Mouse (Mus musculus) embryonic facial prominence, embryonic 12.5 days (tissue): ENCODE data around the gene Mrpl33. TPM values are rescaled to one million over a fixed set of nuclear protein-coding genes. Genes with fewer than 3 reads are reported as not detected.

Source experiments
- ATAC-seq: fragments of 200-750 bp; cut with Nextera tagmentation; 2 replicates; pipeline ENCODE4 v1.8.0; 2017; ENCODE audit not compliant: insufficient number of reproducible peaks, insufficient read depth, low FRiP score, low TSS enrichment
- H3K27ac ChIP-seq: fragments of 300-500 bp; sonication (generic); 2 replicates; pipeline ENCODE4 v1.5.1; 2016; ENCODE audit warnings: mild to moderate bottlenecking
- H3K27me3 ChIP-seq: fragments of 300-500 bp; sonication (generic); 2 replicates; pipeline ENCODE4 v1.6.1; 2016; ENCODE audit warnings: mild to moderate bottlenecking, moderate library complexity
- H3K36me3 ChIP-seq: fragments of 300-500 bp; sonication (generic); 2 replicates; pipeline ENCODE4 v1.6.1; 2016; ENCODE audit warnings: mild to moderate bottlenecking
- H3K4me1 ChIP-seq: fragments of 300-500 bp; sonication (generic); 2 replicates; pipeline ENCODE4 v1.6.1; 2016
- H3K4me2 ChIP-seq: fragments of 300-500 bp; sonication (generic); replicated peaks from 2 replicates; pipeline ENCODE4 v1.6.1; 2016; ENCODE audit warnings: mild to moderate bottlenecking, moderate library complexity
- H3K4me3 ChIP-seq: fragments of 300-500 bp; sonication (generic); 2 replicates; pipeline ENCODE4 v1.5.1; 2016; ENCODE audit warnings: mild to moderate bottlenecking
- H3K9ac ChIP-seq: fragments of 300-500 bp; sonication (generic); 2 replicates; pipeline ENCODE4 v1.6.1; 2016; ENCODE audit warnings: mild to moderate bottlenecking, moderate library complexity
- H3K9me3 ChIP-seq: fragments of 300-500 bp; sonication (generic); 2 replicates; pipeline ENCODE4 v1.6.1; 2016; ENCODE audit warnings: mild to moderate bottlenecking, moderate library complexity
- WGBS: fragments of 180-500 bp; shearing (Covaris S2); methylation state at CpG from one replicate; pipeline ENCODE4 v1.1.7; 2016; 5-methylcytosine and 5-hydroxymethylcytosine counted together
- polyA plus RNA-seq: library from polyadenylated mRNA; unstranded; fragments of >200 nt; fragmentation: Nextera tagmentation; extraction: Ambion mirVana; gene quantifications from 2 replicates; pipeline ENCODE4 v1.2.1, GENCODE M21; 2016

Mrpl33 gene
- polyA plus RNA-seq, 1 experiment from 2014 or later, result 230 TPM

DNA sequence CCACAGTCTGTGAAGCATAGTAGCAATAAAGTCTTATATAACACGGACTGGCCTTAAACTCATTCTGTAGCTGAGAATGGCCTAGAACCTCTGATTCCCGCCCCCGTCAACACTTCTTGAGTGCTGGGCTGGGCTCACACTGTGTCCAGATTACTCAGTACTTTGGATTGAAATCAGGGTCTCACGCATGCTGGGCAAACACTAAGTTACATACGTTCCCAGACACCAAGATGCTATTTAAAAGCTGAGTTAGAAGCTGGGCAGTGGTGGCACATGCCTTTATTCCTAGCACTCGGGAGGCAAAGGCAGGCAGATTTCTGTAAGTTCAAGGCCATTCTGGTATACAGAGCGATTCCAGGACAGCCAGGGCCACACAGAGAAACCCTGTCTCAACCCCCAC is 1.4 kb downstream of the Mrpl33 start:
- H3K9me3 ChIP-seq, result no peaks in the 10 kb centered on the region
- H3K4me1 ChIP-seq, result peaks cover 4% of the 10 kb centered on the region; the same call in 1 of the 2 replicates
- no peak for ATAC-seq
- no peaks in the 10 kb centered on the region for H3K27me3 ChIP-seq
- H3K4me3 ChIP-seq, result no peak overlapping the region
- no peak overlapping the region for H3K27ac ChIP-seq
- no peak overlapping the region for H3K9ac ChIP-seq
- 80% methylated on average over 7 of the region's 7 CpGs for WGBS
- no peaks in the 10 kb centered on the region for H3K36me3 ChIP-seq
- H3K4me2 ChIP-seq, result no peak overlapping the region

DNA sequence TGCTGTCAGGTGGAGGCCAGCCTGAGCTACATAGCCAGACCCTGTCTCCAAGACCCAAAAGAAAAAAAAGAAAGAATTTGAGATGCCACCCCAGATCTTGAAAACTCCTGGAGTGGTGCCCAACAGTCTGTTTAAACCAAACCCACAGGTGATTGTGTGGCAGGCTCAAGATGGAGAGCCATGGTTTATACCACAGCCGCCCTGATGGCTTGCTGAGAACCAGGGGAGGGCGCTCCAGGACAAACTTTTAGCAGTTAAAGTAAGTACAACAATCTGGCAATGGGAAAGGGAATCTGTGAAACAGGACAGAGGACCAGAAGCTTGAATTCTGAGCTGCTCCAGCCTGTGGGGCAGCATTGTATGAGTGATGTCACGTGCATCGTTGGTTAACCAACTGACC is 1.8 kb downstream of the Mrpl33 start:
- WGBS, result 67% methylated on average over 4 of the region's 4 CpGs
- H3K4me2 ChIP-seq, result no peak overlapping the region
- no peaks in the 10 kb centered on the region for H3K9me3 ChIP-seq
- ATAC-seq, result no peak
- no peaks in the 10 kb centered on the region for H3K36me3 ChIP-seq
- peaks cover 4% of the 10 kb centered on the region; the same call in 1 of the 2 replicates for H3K4me1 ChIP-seq
- H3K27ac ChIP-seq, result no peak overlapping the region
- no peaks in the 10 kb centered on the region for H3K27me3 ChIP-seq
- H3K4me3 ChIP-seq, result no peak overlapping the region
- H3K9ac ChIP-seq, result no peak overlapping the region

DNA sequence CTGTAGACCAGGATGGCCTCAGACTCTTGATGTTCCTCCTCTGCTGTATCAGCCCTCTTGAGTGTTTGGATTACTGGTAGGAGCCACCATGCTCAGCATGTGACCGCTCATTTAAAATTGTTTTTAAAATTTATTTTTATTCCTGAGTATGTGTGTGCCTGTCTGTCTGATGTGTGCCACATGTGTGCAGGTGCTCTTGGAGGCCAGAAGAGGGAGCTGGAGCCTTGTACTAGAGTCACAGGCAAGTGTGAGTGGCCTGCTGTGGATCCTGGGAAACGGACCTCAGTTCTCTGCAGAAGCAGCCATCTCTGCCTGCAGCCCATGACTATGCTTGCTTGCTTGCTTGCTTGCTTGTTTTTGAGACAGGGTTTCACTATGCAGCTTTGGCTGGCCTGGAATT is 2.4 kb downstream of the Mrpl33 start:
- Histone ChIP-seq H3K4me3 (no peak overlapping the region), H3K9ac (no peak overlapping the region), H3K4me2 (no peak overlapping the region), H3K27me3 (no peaks in the 10 kb centered on the region), H3K4me1 (peaks cover 4% of the 10 kb centered on the region; the same call in 1 of the 2 replicates), H3K36me3 (no peaks in the 10 kb centered on the region), H3K27ac (no peak overlapping the region), H3K9me3 (no peaks in the 10 kb centered on the region)
- ATAC-seq, result no peak
- WGBS, result 75% methylated on average over 2 of the region's 2 CpGs

DNA sequence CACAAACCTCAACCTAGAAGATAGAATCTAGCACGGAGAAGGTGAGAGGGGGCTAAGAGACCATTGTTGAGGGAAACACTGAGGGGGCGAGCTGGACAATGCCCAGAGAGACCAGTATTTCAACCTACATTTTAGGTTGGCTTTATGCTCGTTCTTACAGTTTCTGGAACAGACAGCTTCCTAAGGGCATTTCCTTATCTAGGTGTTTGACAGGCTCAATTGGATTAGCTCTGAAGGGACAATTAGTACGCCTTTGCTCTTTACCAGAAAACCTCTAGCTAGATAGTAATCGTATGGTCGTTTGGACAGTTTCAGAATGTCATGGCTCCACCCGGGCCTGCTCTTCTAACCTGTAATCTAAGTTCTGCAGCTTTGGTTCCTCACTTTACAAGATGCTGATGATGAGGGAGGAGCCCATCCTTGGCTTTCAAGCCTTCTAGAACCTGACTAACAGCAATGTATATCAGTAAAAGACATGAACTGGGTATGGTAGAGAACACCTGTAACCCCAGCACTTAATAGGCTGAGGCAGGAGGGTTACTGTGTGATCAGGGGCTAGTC is 4.5 kb downstream of the Mrpl33 start:
- WGBS, result 78% methylated on average over 7 of the region's 7 CpGs
- Histone ChIP-seq H3K4me3 (no peak overlapping the region), H3K27me3 (no peaks in the 10 kb centered on the region), H3K9me3 (no peaks in the 10 kb centered on the region), H3K9ac (no peak overlapping the region), H3K4me1 (peaks cover 4% of the 10 kb centered on the region; the same call in 1 of the 2 replicates), H3K27ac (no peak overlapping the region), H3K4me2 (no peak overlapping the region), H3K36me3 (no peaks in the 10 kb centered on the region)
- ATAC-seq, result no peak

DNA sequence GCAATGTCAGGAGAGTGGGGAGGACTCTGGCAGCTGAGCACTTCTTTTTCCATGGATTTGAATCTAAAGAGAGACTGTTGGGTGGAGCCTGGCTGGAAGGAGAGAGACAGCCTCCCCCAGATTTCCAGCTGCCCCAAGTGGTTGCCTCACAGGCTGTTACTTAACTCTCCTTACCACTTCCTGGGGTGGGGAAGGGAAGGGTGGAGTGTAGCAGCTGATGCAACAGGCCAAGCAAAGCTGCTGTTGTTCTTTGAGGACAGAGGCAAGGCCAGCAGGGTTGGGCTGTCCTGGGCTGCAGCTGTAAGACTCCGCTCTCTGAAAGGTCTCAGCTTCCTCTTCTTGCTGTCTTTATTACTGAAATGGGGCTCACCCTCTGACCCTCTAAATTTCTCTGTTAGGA is 5.6 kb downstream of the Mrpl33 start:
- no peak overlapping the region for H3K27ac ChIP-seq
- WGBS, result 65% methylated on average over 1 of the region's 1 CpGs

DNA sequence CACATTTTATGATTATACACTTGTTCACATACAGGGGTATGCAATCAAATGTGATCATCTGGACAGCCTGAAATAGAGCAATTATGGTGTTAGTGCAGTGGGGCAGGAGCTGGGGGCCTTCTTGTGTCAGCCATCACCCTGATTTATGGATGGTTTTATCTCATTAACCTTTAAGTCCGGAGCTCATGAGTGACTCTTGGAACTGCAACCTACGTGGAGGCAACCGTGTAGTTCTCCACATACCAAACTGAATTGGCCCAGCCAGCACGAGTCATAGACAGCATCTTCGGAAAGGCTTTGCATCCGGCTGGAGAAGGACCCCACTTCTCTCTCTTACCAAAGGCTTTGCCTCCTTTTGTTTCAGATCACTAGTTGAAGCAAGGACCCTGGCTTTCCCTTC is 7.0 kb downstream of the Mrpl33 start:
- WGBS, result 75% methylated on average over 6 of the region's 6 CpGs
- ATAC-seq, result no peak
- H3K4me1 ChIP-seq, result no peaks in the 10 kb centered on the region

More for the DNA sequence above, 5.6 kb downstream of the Mrpl33 start:
- no peak for ATAC-seq
- H3K36me3 ChIP-seq, result no peaks in the 10 kb centered on the region
- H3K4me3 ChIP-seq, result no peak overlapping the region
- no peaks in the 10 kb centered on the region for H3K27me3 ChIP-seq
- H3K4me2 ChIP-seq, result no peak overlapping the region
- H3K9me3 ChIP-seq, result no peaks in the 10 kb centered on the region
- no peak overlapping the region for H3K9ac ChIP-seq
- H3K4me1 ChIP-seq, result no peaks in the 10 kb centered on the region

DNA sequence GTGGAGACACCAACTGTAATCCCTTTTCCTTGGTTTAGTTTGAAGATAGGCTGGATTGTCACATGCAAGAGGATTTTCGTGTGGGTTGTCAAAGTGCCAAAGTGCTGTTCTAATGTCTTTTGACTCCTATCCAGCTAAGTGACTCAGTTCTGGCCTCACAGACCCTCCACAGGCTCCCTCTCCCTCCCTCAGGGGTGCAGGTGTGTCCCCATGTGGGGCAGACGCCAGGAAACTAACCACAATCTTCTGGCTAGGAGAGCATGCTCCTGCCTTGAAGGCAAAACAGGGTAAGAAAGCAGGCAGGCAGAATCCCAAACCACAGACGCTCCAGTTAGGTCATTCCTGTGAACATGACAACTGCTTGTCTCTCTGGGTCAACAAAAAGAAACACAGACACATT is 9.4 kb downstream of the Mrpl33 start:
- H3K4me1 ChIP-seq, result no peaks in the 10 kb centered on the region
- H3K9ac ChIP-seq, result no peak overlapping the region
- WGBS, result 50% methylated on average over 3 of the region's 3 CpGs
- H3K27ac ChIP-seq, result no peak overlapping the region
- no peak overlapping the region for H3K4me2 ChIP-seq
- no peak for ATAC-seq
- no peaks in the 10 kb centered on the region for H3K9me3 ChIP-seq
- H3K36me3 ChIP-seq, result no peaks in the 10 kb centered on the region
- no peaks in the 10 kb centered on the region for H3K27me3 ChIP-seq
- H3K4me3 ChIP-seq, result no peak overlapping the region

More for the DNA sequence above, 7.0 kb downstream of the Mrpl33 start:
- Histone ChIP-seq H3K9me3 (no peaks in the 10 kb centered on the region), H3K27ac (no peak overlapping the region), H3K4me3 (no peak overlapping the region), H3K9ac (no peak overlapping the region), H3K4me2 (no peak overlapping the region), H3K36me3 (no peaks in the 10 kb centered on the region), H3K27me3 (no peaks in the 10 kb centered on the region)

DNA sequence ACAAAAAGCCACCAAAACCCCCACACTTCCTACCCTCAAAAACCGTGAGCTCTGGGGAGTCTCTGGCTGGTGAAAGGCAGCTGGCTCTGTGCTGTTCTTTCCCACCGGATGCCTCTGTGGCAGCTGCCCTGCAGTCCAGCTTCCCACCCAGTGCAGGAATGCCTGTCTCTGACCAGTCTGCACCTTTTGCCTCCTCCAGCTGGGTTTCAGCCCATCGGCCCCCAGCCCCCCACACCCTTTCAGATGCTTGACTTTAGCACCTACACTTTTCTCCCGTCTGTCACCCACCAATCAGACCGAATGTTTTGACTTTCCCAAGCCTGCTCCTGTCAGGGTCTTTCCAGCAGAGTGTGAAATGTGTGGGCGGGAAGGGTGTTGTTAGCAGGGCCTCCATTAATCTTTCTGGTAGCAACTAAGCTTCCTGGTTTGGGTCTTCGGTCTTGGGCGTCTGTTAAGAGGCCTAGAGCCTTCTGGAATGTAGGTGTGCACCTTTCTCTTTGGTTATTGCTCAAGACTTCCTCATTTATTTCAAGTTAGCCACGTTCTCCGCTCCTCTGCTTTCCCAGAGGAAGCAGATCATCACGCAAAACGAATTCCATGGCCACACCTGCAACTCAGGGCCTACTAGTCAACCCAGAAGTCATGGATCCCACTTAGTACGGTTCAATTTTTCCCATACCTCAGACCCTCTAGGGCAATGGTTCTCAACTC is 13.8 kb downstream of the Mrpl33 start:
- Histone ChIP-seq H3K4me2 (no peak overlapping the region), H3K27me3 (no peaks in the 10 kb centered on the region), H3K9ac (no peak overlapping the region), H3K9me3 (no peaks in the 10 kb centered on the region), H3K4me1 (peaks cover 7% of the 10 kb centered on the region), H3K36me3 (no peaks in the 10 kb centered on the region), H3K4me3 (no peak overlapping the region), H3K27ac (no peak overlapping the region)
- no peak for ATAC-seq
- WGBS, result 76% methylated on average over 13 of the region's 13 CpGs

DNA sequence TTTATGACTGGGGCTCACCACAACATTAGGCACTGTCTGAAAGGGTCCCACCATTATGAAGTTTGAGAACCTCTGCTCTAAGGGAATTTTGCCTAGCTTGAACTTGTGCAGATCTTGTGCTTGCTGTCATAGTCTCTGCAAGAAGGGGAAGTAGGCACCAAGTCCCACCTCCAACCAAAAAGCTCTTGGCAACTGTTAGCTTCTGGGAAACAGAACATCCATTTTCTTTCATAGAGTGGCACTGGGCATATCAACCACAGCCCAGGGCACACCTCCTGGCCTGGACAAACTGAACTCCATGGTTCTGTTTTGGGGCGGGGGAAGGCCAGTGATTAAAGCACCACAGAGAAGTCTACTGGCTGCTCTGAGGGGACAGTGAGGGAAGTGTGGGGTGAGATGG is 14.5 kb downstream of the Mrpl33 start:
- H3K4me1 ChIP-seq, result peaks cover 7% of the 10 kb centered on the region
- no peak overlapping the region for H3K4me2 ChIP-seq
- no peaks in the 10 kb centered on the region for H3K27me3 ChIP-seq
- no peak overlapping the region for H3K27ac ChIP-seq
- no peak overlapping the region for H3K9ac ChIP-seq
- 88% methylated on average over 1 of the region's 1 CpGs for WGBS
- no peaks in the 10 kb centered on the region for H3K36me3 ChIP-seq
- no peaks in the 10 kb centered on the region for H3K9me3 ChIP-seq
- ATAC-seq, result no peak
- H3K4me3 ChIP-seq, result no peak overlapping the region

DNA sequence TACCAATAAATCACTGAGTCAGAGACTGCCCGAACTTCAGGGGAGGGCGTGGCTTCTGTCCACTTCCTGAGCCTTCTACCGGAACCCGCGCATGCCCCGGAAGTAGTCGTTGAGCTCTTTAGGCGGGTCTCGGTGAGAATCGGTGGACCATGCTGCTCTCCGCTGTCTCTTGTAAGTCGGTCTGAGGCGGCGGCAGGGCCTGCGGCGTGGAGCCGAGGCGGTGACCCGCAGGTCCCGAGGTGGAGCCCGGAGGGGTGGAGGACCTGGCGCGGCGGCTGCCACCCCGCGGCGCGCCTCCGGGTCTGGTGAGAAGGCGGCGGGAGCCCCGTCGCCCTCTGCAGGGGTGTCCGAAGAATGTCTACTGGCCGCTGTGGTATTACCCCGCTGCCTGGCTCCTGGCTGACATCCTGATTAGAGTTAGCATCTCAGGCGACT is 17.1 kb downstream of the Mrpl33 start:
- H3K4me1 ChIP-seq, result peaks cover 7% of the 10 kb centered on the region
- H3K27ac ChIP-seq, result peak overlapping the region; percentile 71
- H3K36me3 ChIP-seq, result peaks cover 16% of the 10 kb centered on the region; the same call in 1 of the 2 replicates
- under 1% methylated on average over 37 of the region's 37 CpGs for WGBS
- H3K27me3 ChIP-seq, result no peaks in the 10 kb centered on the region
- ATAC-seq, result peak; percentile 87
- H3K9me3 ChIP-seq, result no peaks in the 10 kb centered on the region
- peak overlapping the region; percentile 61 for H3K4me3 ChIP-seq
- peak overlapping the region; percentile 68 for H3K9ac ChIP-seq
- peak overlapping the region; percentile 54 for H3K4me2 ChIP-seq

DNA sequence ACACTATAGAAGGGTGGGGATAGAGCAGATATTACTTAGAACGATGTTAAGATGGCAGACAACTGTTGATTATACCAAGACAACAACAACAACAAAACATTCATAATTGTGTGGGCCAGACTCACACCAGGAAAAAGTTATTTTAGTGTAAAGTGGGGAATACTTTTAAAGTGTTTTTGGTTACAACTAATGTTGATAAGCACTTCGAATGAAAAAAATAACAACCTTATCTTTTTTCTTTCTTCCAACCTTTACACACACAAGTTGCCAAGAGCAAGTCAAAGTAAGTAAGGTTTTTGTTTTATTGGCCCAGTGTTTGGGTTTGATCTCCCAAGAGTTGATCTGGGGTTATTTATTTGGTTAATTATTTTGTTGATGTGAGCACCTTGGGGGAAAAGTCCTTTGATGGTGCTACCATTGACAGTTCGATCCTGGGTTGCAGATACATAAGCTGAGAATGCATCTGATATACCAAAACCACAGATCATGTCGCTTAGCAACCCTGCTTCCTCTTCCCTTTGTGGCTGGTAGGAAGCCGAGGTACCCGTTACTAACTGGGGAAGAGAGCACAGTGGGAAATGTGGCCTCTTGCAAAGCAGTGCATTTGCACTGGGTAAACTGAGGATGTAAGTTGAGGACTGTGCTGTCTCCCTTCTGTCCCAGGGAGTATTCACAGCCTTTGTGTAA is 17.7 kb downstream of the Mrpl33 start:
- no peak for ATAC-seq
- H3K9ac ChIP-seq, result peak overlapping the region; percentile 68
- peak overlapping the region; percentile 54 for H3K4me2 ChIP-seq
- no peaks in the 10 kb centered on the region for H3K27me3 ChIP-seq
- peak overlapping the region; percentile 61 for H3K4me3 ChIP-seq
- H3K27ac ChIP-seq, result peak overlapping the region; percentile 71
- H3K4me1 ChIP-seq, result peaks cover 7% of the 10 kb centered on the region
- peaks cover 22% of the 10 kb centered on the region for H3K36me3 ChIP-seq
- no peaks in the 10 kb centered on the region for H3K9me3 ChIP-seq
- WGBS, result 50% methylated on average over 6 of the region's 6 CpGs

DNA sequence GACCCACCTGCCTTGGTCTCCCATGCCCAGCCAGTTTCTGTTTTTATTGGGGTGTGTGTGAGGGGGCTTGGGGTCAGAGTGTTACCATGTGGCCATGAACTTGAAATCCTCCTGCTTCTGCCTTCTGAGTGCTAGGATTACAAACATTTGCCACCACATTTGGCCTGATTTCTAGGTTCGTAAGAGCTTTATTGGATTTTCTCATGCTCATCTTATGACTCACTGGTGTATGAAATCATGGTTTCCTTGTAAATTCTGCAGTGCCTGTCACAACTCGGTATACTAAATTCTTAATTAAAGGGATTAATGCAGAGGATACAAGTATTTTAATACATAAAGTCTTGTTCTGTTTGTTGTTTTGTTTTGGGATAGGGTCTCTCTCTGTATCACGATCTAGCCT is 23.6 kb downstream of the Mrpl33 start:
- Histone ChIP-seq H3K9ac (no peak overlapping the region), H3K27me3 (no peaks in the 10 kb centered on the region), H3K4me2 (no peak overlapping the region), H3K9me3 (no peaks in the 10 kb centered on the region), H3K36me3 (peaks cover 47% of the 10 kb centered on the region), H3K27ac (no peak overlapping the region), H3K4me1 (no peaks in the 10 kb centered on the region), H3K4me3 (no peak overlapping the region)
- no peak for ATAC-seq
- WGBS, result 91% methylated on average over 3 of the region's 3 CpGs
